Mouse (Mus musculus) G1E (cell line): ENCODE measurements around the gene Zfand3. TPM values are rescaled to one million over a fixed set of nuclear protein-coding genes. Genes with fewer than 3 reads are reported as not detected.

ENCODE experiments used
- ATAC-seq: 2 replicates; pipeline ENCODE4 v1.8.0; 2016; ENCODE audit warnings: mild to moderate bottlenecking; ENCODE audit not compliant: insufficient number of reproducible peaks, poor library complexity, low FRiP score, severe bottlenecking; ENCODE audit errors: extremely low read depth
- DNase-seq: peaks from one replicate; pipeline ENCODE4 v3.0.0; 2012; ENCODE audit warnings: low spot score
- H3K27me3 ChIP-seq: 2 replicates; pipeline ENCODE4 v1.6.1; 2012; ENCODE audit warnings: mild to moderate bottlenecking, low read length, inconsistent platforms; ENCODE audit not compliant: insufficient read depth
- H3K36me3 ChIP-seq: replicated peaks from 2 replicates; pipeline ENCODE3; 2012; ENCODE audit warnings: mild to moderate bottlenecking, inconsistent platforms
- H3K4me1 ChIP-seq: 2 replicates; pipeline ENCODE4 v1.6.1; 2012; ENCODE audit warnings: low read depth, low read length, inconsistent platforms, mixed read lengths; ENCODE audit not compliant: insufficient read depth
- H3K4me3 ChIP-seq: 2 replicates; pipeline ENCODE4 v1.5.1; 2012; ENCODE audit warnings: low read depth, mild to moderate bottlenecking, inconsistent platforms, low read length, moderate library complexity, mixed read lengths
- H3K9me3 ChIP-seq: replicated peaks from 2 replicates; pipeline ENCODE4 v1.6.1; 2012; ENCODE audit warnings: inconsistent platforms
- CTCF ChIP-seq: IDR thresholded peaks from 2 replicates; pipeline ENCODE4 v1.5.1; 2012; ENCODE audit warnings: low read depth, low read length, inconsistent platforms, mixed read lengths
- GATA1 ChIP-seq: IDR thresholded peaks from 2 replicates; pipeline ENCODE4 v1.6.1; 2012; ENCODE audit warnings: borderline replicate concordance, low read length, inconsistent platforms, mixed read lengths
- GATA2 ChIP-seq: IDR thresholded peaks from 2 replicates; pipeline ENCODE4 v1.6.1; 2012; ENCODE audit warnings: low read depth, low read length, inconsistent platforms, borderline replicate concordance
- POLR2AphosphoS5 ChIP-seq: IDR thresholded peaks from 2 replicates; pipeline ENCODE4 v1.6.1; 2012; ENCODE audit warnings: low read depth, low read length, inconsistent platforms; ENCODE audit not compliant: insufficient replicate concordance
- TAL1 ChIP-seq: conservative IDR thresholded peaks from 2 replicates; pipeline ENCODE4 v1.6.1; 2012; ENCODE audit warnings: low read depth, low read length, inconsistent platforms, mixed read lengths
- polyA plus RNA-seq: library from polyadenylated mRNA; stranded (reverse); fragments of >175 nt; gene quantifications from 2 replicates; pipeline ENCODE4 v1.2.3, GENCODE M21; 2012
- total RNA-seq, 2 experiments: library from RNA; stranded (forward) in 1 of 2; stranded (reverse) in 1 of 2; fragments of 200-1000 nt in 1 of 2; fragments of >200 nt in 1 of 2; fragmentation: Nextera tagmentation in 1 of 2; gene quantifications; 2 replicates each; pipeline ENCODE4 v1.2.3; 2014 to 2017

Zfand3 gene
- total and polyA plus RNA-seq, 3 experiments: 17.6 to 93.6 (median 49.2) TPM

GRCm38 (mm10) chr17:30196401-30197279 lies 192.1 kb downstream of the Zfand3 start:
- DNase-seq (no peak), ATAC-seq (no peak)
- Histone ChIP-seq H3K4me1 (no peaks in the 10 kb centered on the region; the same call in 1 of the 2 replicates), H3K9me3 (no peaks in the 10 kb centered on the region), H3K27me3 (no peaks in the 10 kb centered on the region), H3K4me3 (no peak overlapping the region), H3K36me3 (peaks cover 94% of the 10 kb centered on the region)
- TF ChIP-seq CTCF: no peak
- no peak for TF ChIP-seq GATA2
- no peak for TF ChIP-seq GATA1
- TF ChIP-seq TAL1: no peak
- TF ChIP-seq POLR2AphosphoS5: no peak

DNA sequence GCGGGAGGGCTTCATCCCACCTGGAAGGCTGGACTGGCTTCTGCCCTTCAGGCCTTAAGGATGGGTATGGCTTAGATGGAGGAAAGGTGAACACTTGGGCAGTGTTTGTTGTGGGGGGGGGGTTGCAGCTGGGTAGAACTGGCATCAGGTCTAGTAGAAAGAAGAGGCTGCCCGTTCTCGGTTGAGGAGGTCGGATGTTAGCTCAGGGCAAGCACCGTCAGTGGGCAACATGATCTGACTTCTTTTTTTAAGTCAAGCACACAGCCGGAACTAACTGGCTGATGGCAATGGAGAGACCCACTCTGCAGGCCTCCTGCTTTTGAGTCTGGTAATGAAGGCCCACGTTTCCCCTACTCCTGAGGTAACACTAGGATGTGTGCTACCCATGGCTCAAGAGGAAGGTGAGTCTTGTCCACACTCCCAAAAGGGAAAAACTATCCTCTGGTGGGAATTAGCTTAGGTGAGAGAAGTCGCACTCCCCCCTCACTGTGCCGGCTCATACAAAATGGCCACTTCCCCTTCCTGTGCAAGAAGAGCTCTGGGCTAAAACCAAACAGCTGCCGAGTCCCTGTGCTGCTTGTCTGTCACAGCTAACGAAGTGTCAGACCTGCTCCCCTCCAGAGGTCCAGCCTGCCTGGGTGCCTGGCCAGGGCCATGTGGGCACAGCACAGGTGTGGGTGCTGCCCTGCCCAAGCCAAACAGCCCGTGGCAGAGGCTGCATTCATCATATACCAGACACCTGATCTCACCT lies 192.9 kb downstream of the Zfand3 start:
- no peaks in the 10 kb centered on the region; the same call in 1 of the 2 replicates for H3K4me1 ChIP-seq
- no peak for DNase-seq
- H3K27me3 ChIP-seq: no peaks in the 10 kb centered on the region
- H3K9me3 ChIP-seq: no peaks in the 10 kb centered on the region
- H3K36me3 ChIP-seq: peaks cover 93% of the 10 kb centered on the region
- no peak for TF ChIP-seq POLR2AphosphoS5
- no peak for TF ChIP-seq GATA1
- no peak for TF ChIP-seq CTCF
- TF ChIP-seq GATA2: no peak
- no peak for TF ChIP-seq TAL1
- ATAC-seq: no peak
- H3K4me3 ChIP-seq: no peak overlapping the region

DNA sequence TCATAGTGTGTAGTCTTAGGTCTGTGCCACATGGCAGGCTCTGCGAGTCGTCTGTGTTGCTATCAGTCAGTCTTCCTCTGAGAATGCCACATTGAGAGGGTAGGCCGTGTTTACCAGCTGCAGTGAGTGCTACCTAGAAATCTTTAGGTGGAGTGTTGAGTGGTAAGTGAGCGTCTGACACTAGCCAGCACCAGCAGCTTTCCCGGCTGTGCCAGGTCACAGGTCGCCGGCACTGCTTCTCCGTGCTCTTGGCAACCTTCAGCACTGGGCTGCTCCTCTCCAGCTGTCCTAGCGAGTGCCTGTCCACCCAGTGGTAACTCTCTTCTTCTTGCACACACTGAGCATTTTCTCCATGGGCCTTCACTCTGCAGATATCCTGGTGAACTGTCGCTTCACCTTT lies 193.9 kb downstream of the Zfand3 start:
- Histone ChIP-seq H3K27me3 (no peaks in the 10 kb centered on the region), H3K4me1 (no peaks in the 10 kb centered on the region; the same call in 1 of the 2 replicates), H3K9me3 (no peaks in the 10 kb centered on the region), H3K4me3 (no peak overlapping the region), H3K36me3 (peaks cover 93% of the 10 kb centered on the region)
- ATAC-seq (no peak), DNase-seq (no peak)
- TF ChIP-seq GATA2: no peak
- no peak for TF ChIP-seq TAL1
- no peak for TF ChIP-seq GATA1
- no peak for TF ChIP-seq POLR2AphosphoS5
- TF ChIP-seq CTCF: no peak

- no peaks in the 10 kb centered on the region for H3K9me3 ChIP-seq
- H3K27me3 ChIP-seq: no peaks in the 10 kb centered on the region
- ATAC-seq (no peak), DNase-seq (no peak)
- TF ChIP-seq GATA2: no peak
- TF ChIP-seq POLR2AphosphoS5: no peak
- TF ChIP-seq CTCF: no peak
- no peak for TF ChIP-seq TAL1
- TF ChIP-seq GATA1: no peak
- H3K4me3 ChIP-seq: no peak overlapping the region
- H3K4me1 ChIP-seq: no peaks in the 10 kb centered on the region; the same call in 1 of the 2 replicates
- H3K36me3 ChIP-seq: peaks cover 90% of the 10 kb centered on the region
Observed at GRCm38 (mm10) chr17:30199374-30200247, 195.1 kb downstream of the Zfand3 start.

DNA sequence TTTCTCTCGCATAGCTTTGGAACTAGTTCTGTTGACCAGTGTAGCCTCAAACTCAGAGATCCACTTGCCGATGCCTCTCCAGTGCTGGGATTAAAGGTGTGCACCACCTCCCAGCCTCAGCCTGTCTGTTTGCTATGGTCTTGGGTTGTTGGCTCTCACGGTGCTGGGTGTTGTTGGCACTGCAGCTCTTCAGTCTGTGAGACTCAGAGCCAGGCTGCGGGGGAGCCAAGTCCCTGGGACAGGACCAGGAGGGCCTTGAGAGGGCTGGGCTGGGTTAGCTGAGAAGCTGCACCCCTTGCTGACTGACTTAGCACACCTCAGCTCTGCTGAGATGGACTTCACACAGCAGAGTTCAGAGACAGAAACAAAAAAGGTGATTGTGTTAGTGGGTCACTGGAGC lies 195.8 kb downstream of the Zfand3 start:
- Histone ChIP-seq H3K4me3 (no peak overlapping the region), H3K9me3 (no peaks in the 10 kb centered on the region), H3K36me3 (peaks cover 90% of the 10 kb centered on the region), H3K4me1 (no peaks in the 10 kb centered on the region; the same call in 1 of the 2 replicates), H3K27me3 (no peaks in the 10 kb centered on the region)
- DNase-seq (no peak), ATAC-seq (no peak)
- TF ChIP-seq POLR2AphosphoS5 (no peak), GATA1 (no peak), TAL1 (no peak), GATA2 (no peak), CTCF (no peak)
